Mouse (Mus musculus) telencephalon, adult 2 months (tissue): ENCODE measurements around the gene Neurod6.

Source experiments
- DNase-seq: peaks from one replicate; pipeline ENCODE4 v3.0.0-alpha.2; 2011; ENCODE audit warnings: low read depth, low spot score

Gene Neurod6

DNA sequence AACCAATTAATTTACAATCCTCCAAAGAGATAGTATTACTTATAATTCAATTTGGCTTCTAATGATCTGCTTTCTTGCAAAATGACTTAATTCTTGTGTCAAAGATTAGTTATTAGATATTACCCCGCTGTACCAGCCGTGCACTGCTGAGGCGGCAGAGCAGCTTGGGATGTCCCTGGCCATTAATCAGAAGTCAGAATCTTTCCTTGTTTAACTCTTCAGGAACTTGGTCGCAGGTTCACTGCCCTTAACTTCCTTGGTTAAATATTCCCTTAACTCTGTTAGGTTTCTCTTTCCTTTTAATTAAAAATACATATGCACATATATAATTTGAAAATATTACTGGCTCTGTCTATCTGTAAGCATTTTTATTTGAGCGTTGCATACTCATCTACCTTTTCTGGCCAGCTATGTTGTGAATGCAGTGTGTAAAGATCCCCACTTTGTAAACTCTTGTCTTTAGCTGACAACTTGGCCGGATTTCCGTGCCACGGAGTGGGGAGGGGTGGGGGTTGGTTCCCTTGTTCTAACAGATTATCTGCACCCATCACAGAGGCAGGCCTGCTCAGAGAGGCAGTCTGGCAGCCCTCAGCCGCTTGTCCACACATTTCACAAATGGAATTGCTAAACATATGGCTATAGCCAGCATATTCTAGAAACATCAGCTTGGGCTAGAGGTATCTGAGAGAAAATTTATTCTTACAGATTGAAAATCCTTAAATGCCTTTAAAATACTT, 34.1 kb downstream of the Neurod6 start:
- peak; percentile 43 for DNase-seq

DNA sequence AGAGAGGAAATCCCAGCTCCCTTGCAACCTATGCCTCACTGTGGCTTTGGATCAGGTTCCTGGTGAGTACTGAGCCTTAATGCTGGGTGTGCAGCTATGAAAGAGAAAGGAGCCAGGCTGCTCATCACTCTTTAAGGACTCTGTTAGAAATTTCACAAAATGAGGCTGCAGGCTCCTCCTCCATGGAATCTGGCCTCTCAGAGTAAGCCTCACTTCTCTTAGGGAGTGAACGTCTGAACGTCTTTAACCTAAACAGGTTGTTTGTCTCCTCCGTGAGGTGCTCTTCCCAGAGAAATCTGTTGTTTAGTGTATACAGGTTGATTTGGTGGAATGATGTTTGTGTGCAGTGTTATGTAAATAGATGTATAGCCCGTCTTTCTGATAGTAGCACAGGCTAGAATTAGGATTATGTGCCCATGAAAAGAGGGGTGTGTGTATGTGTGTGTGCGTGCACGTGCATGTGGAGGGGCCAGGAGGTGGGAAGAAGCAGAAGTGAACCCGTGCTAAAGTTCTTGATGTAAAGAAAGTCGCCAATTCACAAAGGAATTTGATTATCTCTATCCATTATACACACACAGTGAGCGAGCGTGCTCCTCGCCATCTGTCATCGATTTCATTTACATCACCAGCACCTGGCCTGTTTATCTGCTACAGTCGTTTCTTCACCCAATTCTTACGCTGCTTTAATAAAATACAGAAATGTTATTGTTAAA, 34.8 kb downstream of the Neurod6 start:
- no peak for DNase-seq

DNA sequence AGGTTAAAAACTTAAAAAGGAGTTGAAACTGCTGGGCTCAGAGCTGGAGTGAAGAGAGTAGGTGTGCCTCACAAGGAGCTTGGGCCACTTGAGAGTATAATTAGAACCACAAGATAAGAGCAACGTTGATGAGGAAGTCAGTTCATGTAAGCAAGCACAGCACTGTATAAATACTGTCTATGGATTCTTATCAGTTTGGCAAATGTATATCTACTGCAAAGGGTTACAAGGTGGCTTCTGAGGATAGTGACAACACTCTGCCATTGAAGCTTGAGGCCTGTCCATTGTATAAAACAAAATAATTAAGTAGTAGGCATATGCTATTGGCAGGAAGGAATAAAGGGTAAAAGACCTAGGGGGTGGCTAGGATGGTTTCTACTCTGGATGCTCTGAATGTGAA, 46.4 kb downstream of the Neurod6 start:
- no peak for DNase-seq
